Mouse (Mus musculus): ENCODE measurements around the gene Cnot8.

Cnot8 gene

GRCm38 (mm10) chr11:58104351-58104791, 418 bp downstream of the Cnot8 start:
- no peak for DNase-seq (ENCODE audit: low read depth, low spot score)

- DNase-seq (ENCODE audit: low read depth, low spot score), result no peak
Measured at GRCm38 (mm10) chr11:58107009-58107408, 3.1 kb downstream of the Cnot8 start.

GRCm38 (mm10) chr11:58107664-58108337, 3.8 kb downstream of the Cnot8 start:
- no peak for DNase-seq (ENCODE audit: low read depth, low spot score)

- no peak for DNase-seq (ENCODE audit: low read depth, low spot score)
Measured at GRCm38 (mm10) chr11:58116560-58116959, 12.6 kb downstream of the Cnot8 start.

- no peak for DNase-seq (ENCODE audit: low read depth, low spot score)
Measured at GRCm38 (mm10) chr11:58117044-58117652, 13.2 kb downstream of the Cnot8 start.

GRCm38 (mm10) chr11:58120655-58121054, 16.7 kb downstream of the Cnot8 start:
- DNase-seq (ENCODE audit: low read depth, low spot score), result no peak

- DNase-seq (ENCODE audit: low read depth, low spot score), result no peak
Measured at GRCm38 (mm10) chr11:58121351-58121750, 17.4 kb downstream of the Cnot8 start.

- no peak for DNase-seq (ENCODE audit: low read depth, low spot score)
Measured at GRCm38 (mm10) chr11:58123711-58124110, 19.8 kb downstream of the Cnot8 start.

GRCm38 (mm10) chr11:58125021-58125420, 21.1 kb downstream of the Cnot8 start:
- DNase-seq (ENCODE audit: low read depth, low spot score), result no peak

GRCm38 (mm10) chr11:58126397-58127160, 22.6 kb downstream of the Cnot8 start:
- DNase-seq (ENCODE audit: low read depth, low spot score), result peak; percentile 47

GRCm38 (mm10) chr11:58127544-58127943, 23.6 kb downstream of the Cnot8 start:
- no peak for DNase-seq (ENCODE audit: low read depth, low spot score)

GRCm38 (mm10) chr11:58129302-58129843, 25.4 kb downstream of the Cnot8 start:
- no peak for DNase-seq (ENCODE audit: low read depth, low spot score)

- no peak for DNase-seq (ENCODE audit: low read depth, low spot score)
Measured at GRCm38 (mm10) chr11:58132026-58132425, 28.1 kb downstream of the Cnot8 start.

- DNase-seq (ENCODE audit: low read depth, low spot score), result no peak
Measured at GRCm38 (mm10) chr11:58134869-58135268, 30.9 kb downstream of the Cnot8 start.

- no peak for DNase-seq (ENCODE audit: low read depth, low spot score)
Measured at GRCm38 (mm10) chr11:58135296-58135695, 31.3 kb downstream of the Cnot8 start.

GRCm38 (mm10) chr11:58136677-58137076, 32.7 kb downstream of the Cnot8 start:
- DNase-seq (ENCODE audit: low read depth, low spot score), result no peak

GRCm38 (mm10) chr11:58138821-58139220, 34.9 kb downstream of the Cnot8 start:
- no peak for DNase-seq (ENCODE audit: low read depth, low spot score)

GRCm38 (mm10) chr11:58139466-58139865, 35.5 kb downstream of the Cnot8 start:
- no peak for DNase-seq (ENCODE audit: low read depth, low spot score)

GRCm38 (mm10) chr11:58143704-58144426, 39.9 kb downstream of the Cnot8 start:
- no peak for DNase-seq (ENCODE audit: low read depth, low spot score)

- DNase-seq (ENCODE audit: low read depth, low spot score), result no peak
Measured at GRCm38 (mm10) chr11:58146241-58146640, 42.3 kb downstream of the Cnot8 start.

- no peak for DNase-seq (ENCODE audit: low read depth, low spot score)
Measured at GRCm38 (mm10) chr11:58155458-58155857, 51.5 kb downstream of the Cnot8 start.

GRCm38 (mm10) chr11:58156871-58157270, 52.9 kb downstream of the Cnot8 start:
- DNase-seq (ENCODE audit: low read depth, low spot score), result no peak

Measured in retina, adult 2 months (tissue).